Mouse (Mus musculus): ENCODE measurements at regions not wholly inside any gene's neighbourhood (a gene's known extent, or its start where the extent isn't known, plus 50 kb on each side); places are given as distances from the start of the nearest gene placed in this dataset.

- peak; percentile 70 for DNase-seq
- 17% methylated on average over 14 of the region's 14 CpGs for WGBS
- H3K9ac ChIP-seq, result peak overlapping the region; percentile 2
- H3K27ac ChIP-seq (ENCODE audit: low read depth), result peak overlapping the region; percentile 42; the same call in 1 of the 2 replicates
- no peaks in the 10 kb centered on the region for H3K36me3 ChIP-seq (ENCODE audit: insufficient read depth)
- TF ChIP-seq CTCF (IDR thresholded peaks at IDR 0.05; ENCODE audit: low read depth), result no peak
- H3K4me3 ChIP-seq (ENCODE audit: low read depth, low read length), result peak overlapping the region; percentile 19
- H3K4me1 ChIP-seq (ENCODE audit: insufficient read depth), result peaks cover 13% of the 10 kb centered on the region
- H3K9me3 ChIP-seq (ENCODE audit: low read depth, low read length), result no peaks in the 10 kb centered on the region
- no peaks in the 10 kb centered on the region for H3K27me3 ChIP-seq (ENCODE audit: insufficient read depth, low read length)
- peak overlapping the region; percentile 54 for H3K4me2 ChIP-seq
- peak; percentile 70 for ATAC-seq (ENCODE audit: insufficient read depth)
Observed at GRCm38 (mm10) chr12:12680371-12680921, 261.3 kb downstream of the Mycn start.

- Histone ChIP-seq H3K4me1 (ENCODE audit: insufficient read depth) (peaks cover 4% of the 10 kb centered on the region; the same call in 1 of the 2 replicates), H3K4me3 (ENCODE audit: low read depth, low read length) (no peak overlapping the region), H3K4me2 (no peak overlapping the region), H3K36me3 (ENCODE audit: insufficient read depth) (no peaks in the 10 kb centered on the region), H3K9ac (no peak overlapping the region), H3K27me3 (ENCODE audit: insufficient read depth, low read length) (no peaks in the 10 kb centered on the region), H3K9me3 (ENCODE audit: low read depth, low read length) (no peaks in the 10 kb centered on the region), H3K27ac (ENCODE audit: low read depth) (no peak overlapping the region)
- 61% methylated on average over 9 of the region's 9 CpGs for WGBS
- DNase-seq, result peak; percentile 27
- no peak for TF ChIP-seq CTCF (IDR thresholded peaks at IDR 0.05; ENCODE audit: low read depth)
- ATAC-seq (ENCODE audit: insufficient read depth), result no peak
Observed at GRCm38 (mm10) chr12:12676676-12677075, 265.0 kb downstream of the Mycn start.

DNA sequence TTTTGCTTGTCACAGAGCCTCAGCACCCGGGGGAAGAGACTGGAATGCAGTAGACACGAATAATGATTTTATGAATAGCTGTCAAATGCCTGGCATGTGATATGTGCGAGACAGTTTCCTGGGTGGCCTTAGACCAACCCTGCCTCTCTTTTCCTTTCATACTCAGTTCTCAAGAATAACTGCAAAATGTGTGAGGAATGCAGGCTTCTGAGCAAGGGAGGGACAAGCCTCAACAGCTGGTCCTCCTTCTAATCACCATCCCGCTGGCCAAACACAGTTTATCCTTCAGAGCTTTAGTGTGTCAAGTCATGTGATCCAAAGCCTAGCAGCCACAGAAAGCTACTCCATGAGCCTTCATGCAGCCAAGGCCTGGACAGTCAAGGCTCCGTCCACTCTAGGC lies 271.8 kb downstream of the Mycn start:
- Histone ChIP-seq H3K27me3 (ENCODE audit: insufficient read depth, low read length) (no peaks in the 10 kb centered on the region), H3K27ac (ENCODE audit: low read depth) (peak overlapping the region; percentile 48; the same call in 1 of the 2 replicates), H3K4me1 (ENCODE audit: insufficient read depth) (no peaks in the 10 kb centered on the region), H3K36me3 (ENCODE audit: insufficient read depth) (no peaks in the 10 kb centered on the region), H3K4me2 (no peak overlapping the region), H3K9me3 (ENCODE audit: low read depth, low read length) (no peaks in the 10 kb centered on the region), H3K9ac (no peak overlapping the region), H3K4me3 (ENCODE audit: low read depth, low read length) (no peak overlapping the region)
- no peak for TF ChIP-seq CTCF (IDR thresholded peaks at IDR 0.05; ENCODE audit: low read depth)
- ATAC-seq (ENCODE audit: insufficient read depth) (peak; percentile 98), DNase-seq (peak; percentile 93)
- 15% methylated on average over 5 of the region's 5 CpGs for WGBS

- Histone ChIP-seq H3K4me3 (ENCODE audit: low read depth, low read length) (no peak overlapping the region), H3K4me1 (ENCODE audit: insufficient read depth) (no peaks in the 10 kb centered on the region), H3K27ac (ENCODE audit: low read depth) (no peak overlapping the region), H3K27me3 (ENCODE audit: insufficient read depth, low read length) (no peaks in the 10 kb centered on the region), H3K9ac (no peak overlapping the region), H3K9me3 (ENCODE audit: low read depth, low read length) (no peaks in the 10 kb centered on the region), H3K4me2 (no peak overlapping the region), H3K36me3 (ENCODE audit: insufficient read depth) (no peaks in the 10 kb centered on the region)
- no peak for ATAC-seq (ENCODE audit: insufficient read depth)
- TF ChIP-seq CTCF (IDR thresholded peaks at IDR 0.05; ENCODE audit: low read depth), result no peak
- DNase-seq, result no peak
- WGBS, result 72% methylated on average over 4 of the region's 4 CpGs
Observed at GRCm38 (mm10) chr12:12668919-12669318, 272.8 kb downstream of the Mycn start.

GRCm38 (mm10) chr12:12655611-12656010 lies 286.1 kb downstream of the Mycn start:
- Histone ChIP-seq H3K4me2 (no peak overlapping the region), H3K27me3 (ENCODE audit: insufficient read depth, low read length) (no peaks in the 10 kb centered on the region), H3K4me1 (ENCODE audit: insufficient read depth) (no peaks in the 10 kb centered on the region), H3K9ac (no peak overlapping the region), H3K27ac (ENCODE audit: low read depth) (no peak overlapping the region), H3K9me3 (ENCODE audit: low read depth, low read length) (no peaks in the 10 kb centered on the region), H3K4me3 (ENCODE audit: low read depth, low read length) (no peak overlapping the region), H3K36me3 (ENCODE audit: insufficient read depth) (no peaks in the 10 kb centered on the region)
- no peak for ATAC-seq (ENCODE audit: insufficient read depth)
- 81% methylated on average over 8 of the region's 8 CpGs for WGBS
- no peak for TF ChIP-seq CTCF (IDR thresholded peaks at IDR 0.05; ENCODE audit: low read depth)
- DNase-seq, result no peak

DNA sequence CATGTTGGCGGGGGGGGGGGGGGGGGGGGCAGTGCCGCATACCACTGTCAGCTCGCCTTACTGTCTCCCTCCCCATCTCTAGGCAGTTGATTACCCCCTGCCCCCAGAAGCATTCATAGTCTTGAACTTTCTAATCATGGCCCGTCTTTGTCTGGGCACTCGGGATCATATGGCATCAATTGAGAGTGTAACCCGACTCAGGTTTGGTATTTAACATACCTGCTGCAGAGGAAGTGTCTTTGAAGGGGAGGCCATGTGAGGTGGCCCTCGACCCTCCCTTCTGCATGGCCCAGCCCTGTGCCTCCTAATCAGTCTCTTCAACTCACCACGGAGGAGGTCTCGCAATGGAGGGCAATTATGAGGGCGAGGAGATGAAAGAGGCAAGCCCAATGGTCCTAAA lies 286.5 kb downstream of the Mycn start:
- H3K27ac ChIP-seq (ENCODE audit: low read depth), result no peak overlapping the region
- H3K4me3 ChIP-seq (ENCODE audit: low read depth, low read length), result no peak overlapping the region
- H3K9ac ChIP-seq, result no peak overlapping the region
- WGBS, result 62% methylated on average over 9 of the region's 10 CpGs
- no peaks in the 10 kb centered on the region for H3K9me3 ChIP-seq (ENCODE audit: low read depth, low read length)
- no peak overlapping the region for H3K4me2 ChIP-seq
- no peaks in the 10 kb centered on the region for H3K4me1 ChIP-seq (ENCODE audit: insufficient read depth)
- no peak for TF ChIP-seq CTCF (IDR thresholded peaks at IDR 0.05; ENCODE audit: low read depth)
- ATAC-seq (ENCODE audit: insufficient read depth) (no peak), DNase-seq (no peak)
- no peaks in the 10 kb centered on the region for H3K36me3 ChIP-seq (ENCODE audit: insufficient read depth)
- H3K27me3 ChIP-seq (ENCODE audit: insufficient read depth, low read length), result no peaks in the 10 kb centered on the region

- Histone ChIP-seq H3K9ac (no peak overlapping the region), H3K4me2 (no peak overlapping the region), H3K27me3 (ENCODE audit: insufficient read depth, low read length) (no peaks in the 10 kb centered on the region), H3K27ac (ENCODE audit: low read depth) (no peak overlapping the region), H3K36me3 (ENCODE audit: insufficient read depth) (no peaks in the 10 kb centered on the region), H3K4me3 (ENCODE audit: low read depth, low read length) (no peak overlapping the region), H3K9me3 (ENCODE audit: low read depth, low read length) (no peaks in the 10 kb centered on the region), H3K4me1 (ENCODE audit: insufficient read depth) (no peaks in the 10 kb centered on the region)
- DNase-seq (no peak), ATAC-seq (ENCODE audit: insufficient read depth) (no peak)
- 42% methylated on average over 7 of the region's 7 CpGs for WGBS
- TF ChIP-seq CTCF (IDR thresholded peaks at IDR 0.05; ENCODE audit: low read depth), result no peak
Observed at GRCm38 (mm10) chr12:12652361-12652760, 289.4 kb downstream of the Mycn start.

DNA sequence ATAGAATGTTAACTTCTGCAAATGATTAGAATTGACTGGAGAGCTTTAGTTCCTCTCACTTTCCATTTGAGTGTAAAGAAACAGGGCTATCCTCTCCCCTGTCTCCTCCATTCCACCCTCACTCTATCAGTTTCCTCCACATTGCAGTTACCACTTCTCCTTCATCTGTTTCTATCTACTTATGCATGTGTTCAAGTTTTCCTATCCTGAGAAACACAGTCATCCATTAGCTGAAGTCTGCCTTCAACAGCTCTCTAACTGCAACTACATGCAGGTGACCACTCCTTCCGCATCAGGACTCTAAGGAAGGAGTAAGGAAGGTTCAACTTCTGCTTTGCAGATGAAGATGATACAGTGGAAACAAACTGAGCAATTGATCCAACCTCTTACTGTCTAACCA lies 291.4 kb downstream of the Mycn start:
- Histone ChIP-seq H3K27ac (ENCODE audit: low read depth) (no peak overlapping the region), H3K4me1 (ENCODE audit: insufficient read depth) (no peaks in the 10 kb centered on the region), H3K27me3 (ENCODE audit: insufficient read depth, low read length) (no peaks in the 10 kb centered on the region), H3K9ac (no peak overlapping the region), H3K4me3 (ENCODE audit: low read depth, low read length) (no peak overlapping the region), H3K4me2 (no peak overlapping the region), H3K9me3 (ENCODE audit: low read depth, low read length) (no peaks in the 10 kb centered on the region), H3K36me3 (ENCODE audit: insufficient read depth) (no peaks in the 10 kb centered on the region)
- ATAC-seq (ENCODE audit: insufficient read depth), result no peak
- 90% methylated on average over 1 of the region's 1 CpGs for WGBS
- no peak for DNase-seq
- TF ChIP-seq CTCF (IDR thresholded peaks at IDR 0.05; ENCODE audit: low read depth), result no peak

Measured in lung, embryonic 14.5 days (tissue).